Mouse (Mus musculus): ENCODE data around the gene Brsk2. TPM values are rescaled to one million over a fixed set of nuclear protein-coding genes. Genes with fewer than 3 reads are reported as not detected.

Brsk2 gene
- polyA plus RNA-seq, 1 experiment from 2014 or later, result 0.69 TPM

GRCm38 (mm10) chr7:141951821-141952220 lies 2.3 kb downstream of the Brsk2 start:
- Histone ChIP-seq H3K4me1 (ENCODE audit: control insufficient read depth, insufficient read depth, low read length) (peaks cover 7% of the 10 kb centered on the region; the same call in 1 of the 2 replicates), H3K4me2 (replicated peaks; ENCODE audit: low read depth, low read length) (no peak overlapping the region), H3K4me3 (ENCODE audit: low read length) (no peak overlapping the region), H3K9me3 (ENCODE audit: control insufficient read depth, low read length) (no peaks in the 10 kb centered on the region), H3K36me3 (ENCODE audit: control insufficient read depth, insufficient read depth, low read length) (no peaks in the 10 kb centered on the region), H3K27ac (ENCODE audit: low read depth, low read length) (no peak overlapping the region), H3K9ac (ENCODE audit: low read depth, low read length) (no peak overlapping the region), H3K27me3 (ENCODE audit: control insufficient read depth, insufficient read depth, low read length) (peaks cover 50% of the 10 kb centered on the region)
- ATAC-seq (ENCODE audit: low FRiP score, low TSS enrichment), result no peak
- 89% methylated on average over 4 of the region's 4 CpGs for WGBS

GRCm38 (mm10) chr7:141952920-141953319 lies 3.4 kb downstream of the Brsk2 start:
- Histone ChIP-seq H3K9ac (ENCODE audit: low read depth, low read length) (no peak overlapping the region), H3K9me3 (ENCODE audit: control insufficient read depth, low read length) (no peaks in the 10 kb centered on the region), H3K27me3 (ENCODE audit: control insufficient read depth, insufficient read depth, low read length) (peaks cover 45% of the 10 kb centered on the region), H3K4me2 (replicated peaks; ENCODE audit: low read depth, low read length) (no peak overlapping the region), H3K4me1 (ENCODE audit: control insufficient read depth, insufficient read depth, low read length) (peaks cover 7% of the 10 kb centered on the region; the same call in 1 of the 2 replicates), H3K4me3 (ENCODE audit: low read length) (no peak overlapping the region), H3K27ac (ENCODE audit: low read depth, low read length) (no peak overlapping the region), H3K36me3 (ENCODE audit: control insufficient read depth, insufficient read depth, low read length) (no peaks in the 10 kb centered on the region)
- ATAC-seq (ENCODE audit: low FRiP score, low TSS enrichment), result no peak
- WGBS, result 78% methylated on average over 4 of the region's 4 CpGs

DNA sequence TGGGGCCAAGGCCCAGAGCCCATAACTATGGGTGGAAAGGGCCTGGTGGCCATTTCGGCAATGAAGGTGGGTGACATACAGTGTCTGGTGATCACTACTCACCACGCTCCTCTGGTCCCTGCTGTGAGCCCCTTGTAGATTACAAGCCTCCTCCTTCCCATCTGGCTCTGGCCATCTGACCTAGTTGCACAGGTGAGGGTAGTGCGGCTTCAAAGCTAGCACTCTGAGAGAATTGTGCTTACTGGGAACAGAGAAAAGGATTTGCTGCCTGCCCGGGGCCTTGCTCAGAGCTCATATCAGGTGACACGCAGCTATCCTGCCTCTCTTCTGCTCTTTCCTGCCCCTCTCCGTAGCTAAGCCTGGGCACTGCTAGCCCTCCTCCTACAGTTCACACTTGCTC lies 4.1 kb downstream of the Brsk2 start:
- H3K4me1 ChIP-seq (ENCODE audit: control insufficient read depth, insufficient read depth, low read length), result peaks cover 7% of the 10 kb centered on the region; the same call in 1 of the 2 replicates
- no peaks in the 10 kb centered on the region for H3K36me3 ChIP-seq (ENCODE audit: control insufficient read depth, insufficient read depth, low read length)
- 73% methylated on average over 6 of the region's 6 CpGs for WGBS
- no peak overlapping the region for H3K9ac ChIP-seq (ENCODE audit: low read depth, low read length)
- H3K4me3 ChIP-seq (ENCODE audit: low read length), result no peak overlapping the region
- no peak overlapping the region for H3K4me2 ChIP-seq (replicated peaks; ENCODE audit: low read depth, low read length)
- H3K27ac ChIP-seq (ENCODE audit: low read depth, low read length), result no peak overlapping the region
- ATAC-seq (ENCODE audit: low FRiP score, low TSS enrichment), result no peak
- peaks cover 38% of the 10 kb centered on the region for H3K27me3 ChIP-seq (ENCODE audit: control insufficient read depth, insufficient read depth, low read length)
- no peaks in the 10 kb centered on the region for H3K9me3 ChIP-seq (ENCODE audit: control insufficient read depth, low read length)

- no peaks in the 10 kb centered on the region for H3K9me3 ChIP-seq (ENCODE audit: control insufficient read depth, low read length)
- H3K27ac ChIP-seq (ENCODE audit: low read depth, low read length), result no peak overlapping the region
- H3K4me1 ChIP-seq (ENCODE audit: control insufficient read depth, insufficient read depth, low read length), result no peaks in the 10 kb centered on the region
- H3K27me3 ChIP-seq (ENCODE audit: control insufficient read depth, insufficient read depth, low read length), result peaks cover 19% of the 10 kb centered on the region
- WGBS, result 75% methylated on average over 5 of the region's 5 CpGs
- H3K36me3 ChIP-seq (ENCODE audit: control insufficient read depth, insufficient read depth, low read length), result no peaks in the 10 kb centered on the region
- no peak for ATAC-seq (ENCODE audit: low FRiP score, low TSS enrichment)
- no peak overlapping the region for H3K4me3 ChIP-seq (ENCODE audit: low read length)
- H3K9ac ChIP-seq (ENCODE audit: low read depth, low read length), result no peak overlapping the region
- H3K4me2 ChIP-seq (replicated peaks; ENCODE audit: low read depth, low read length), result no peak overlapping the region
Measured at GRCm38 (mm10) chr7:141955565-141956173, 6.1 kb downstream of the Brsk2 start.

DNA sequence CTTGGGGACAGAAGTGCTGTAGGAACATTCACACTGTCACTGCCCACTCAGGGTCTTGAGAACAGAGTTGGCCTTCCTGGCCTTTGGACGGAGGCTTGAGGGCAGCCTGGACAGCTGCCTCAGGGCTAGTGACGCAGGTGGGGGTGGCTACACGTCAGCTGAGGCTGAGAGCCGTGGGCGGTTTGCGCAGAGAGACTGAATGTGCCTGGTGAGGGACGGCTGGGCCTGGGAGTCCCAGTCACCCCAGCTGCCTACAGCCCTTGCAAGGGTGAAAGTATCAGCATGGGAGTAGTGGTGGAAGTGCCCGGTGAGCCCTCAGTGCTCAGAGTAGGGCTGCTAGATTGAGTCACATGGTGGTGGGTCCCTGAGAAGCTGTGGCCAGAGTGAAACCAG lies 6.6 kb downstream of the Brsk2 start:
- Histone ChIP-seq H3K36me3 (ENCODE audit: control insufficient read depth, insufficient read depth, low read length) (no peaks in the 10 kb centered on the region), H3K4me1 (ENCODE audit: control insufficient read depth, insufficient read depth, low read length) (no peaks in the 10 kb centered on the region), H3K9me3 (ENCODE audit: control insufficient read depth, low read length) (no peaks in the 10 kb centered on the region), H3K27me3 (ENCODE audit: control insufficient read depth, insufficient read depth, low read length) (peaks cover 14% of the 10 kb centered on the region), H3K4me2 (replicated peaks; ENCODE audit: low read depth, low read length) (no peak overlapping the region), H3K9ac (ENCODE audit: low read depth, low read length) (no peak overlapping the region), H3K27ac (ENCODE audit: low read depth, low read length) (no peak overlapping the region), H3K4me3 (ENCODE audit: low read length) (no peak overlapping the region)
- ATAC-seq (ENCODE audit: low FRiP score, low TSS enrichment), result no peak
- WGBS, result 74% methylated on average over 8 of the region's 8 CpGs

GRCm38 (mm10) chr7:141957524-141958051 lies 8.0 kb downstream of the Brsk2 start:
- Histone ChIP-seq H3K4me3 (ENCODE audit: low read length) (no peak overlapping the region), H3K27me3 (ENCODE audit: control insufficient read depth, insufficient read depth, low read length) (no peaks in the 10 kb centered on the region; the same call in 1 of the 2 replicates), H3K9ac (ENCODE audit: low read depth, low read length) (no peak overlapping the region), H3K27ac (ENCODE audit: low read depth, low read length) (no peak overlapping the region), H3K4me1 (ENCODE audit: control insufficient read depth, insufficient read depth, low read length) (no peaks in the 10 kb centered on the region), H3K4me2 (replicated peaks; ENCODE audit: low read depth, low read length) (no peak overlapping the region), H3K9me3 (ENCODE audit: control insufficient read depth, low read length) (no peaks in the 10 kb centered on the region), H3K36me3 (ENCODE audit: control insufficient read depth, insufficient read depth, low read length) (no peaks in the 10 kb centered on the region)
- ATAC-seq (ENCODE audit: low FRiP score, low TSS enrichment), result no peak
- WGBS, result 81% methylated on average over 4 of the region's 4 CpGs

DNA sequence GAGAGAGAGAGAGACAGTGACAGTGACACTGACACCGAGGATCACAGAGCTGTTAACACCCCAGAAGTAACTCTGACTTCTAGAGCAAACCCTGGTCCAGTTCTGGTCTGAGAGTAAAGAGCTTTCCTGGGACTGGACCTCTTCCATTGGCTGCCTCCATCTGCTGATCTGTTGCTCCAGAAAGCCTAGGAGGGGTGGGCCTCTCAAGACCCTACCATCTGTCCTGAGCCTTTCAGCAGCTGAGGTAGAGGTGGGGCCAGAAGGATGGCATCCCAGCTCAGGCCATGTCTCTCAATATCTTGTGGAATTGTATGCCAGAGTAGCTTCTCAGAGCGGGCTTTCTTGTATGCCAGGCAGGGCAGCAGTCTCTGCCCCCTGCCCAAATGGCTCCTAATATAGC lies 8.7 kb downstream of the Brsk2 start:
- WGBS, result 74% methylated on average over 2 of the region's 2 CpGs

DNA sequence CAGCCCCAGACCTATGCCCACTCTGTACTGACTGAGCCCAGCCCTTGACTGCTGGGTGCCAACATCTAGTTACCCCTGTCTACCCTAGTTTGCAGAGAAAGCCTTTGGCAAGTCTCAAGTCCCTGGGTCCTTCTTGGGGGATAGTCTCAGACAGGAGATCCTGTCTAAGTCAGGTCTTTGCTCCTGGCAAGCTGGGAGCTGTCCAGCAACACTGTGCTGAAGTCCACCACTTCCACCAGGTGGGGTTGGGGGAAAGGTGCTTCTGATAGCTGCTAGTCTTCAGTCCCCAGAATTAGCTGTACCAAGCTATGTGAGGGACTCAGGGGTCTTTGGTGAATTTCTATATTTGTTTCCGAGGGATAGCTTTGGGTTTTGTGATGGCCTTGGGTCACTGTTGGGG lies 9.6 kb downstream of the Brsk2 start:
- Histone ChIP-seq H3K4me3 (ENCODE audit: low read length) (no peak overlapping the region), H3K9me3 (ENCODE audit: control insufficient read depth, low read length) (no peaks in the 10 kb centered on the region), H3K27me3 (ENCODE audit: control insufficient read depth, insufficient read depth, low read length) (no peaks in the 10 kb centered on the region; the same call in 1 of the 2 replicates), H3K4me1 (ENCODE audit: control insufficient read depth, insufficient read depth, low read length) (no peaks in the 10 kb centered on the region), H3K27ac (ENCODE audit: low read depth, low read length) (no peak overlapping the region), H3K4me2 (replicated peaks; ENCODE audit: low read depth, low read length) (no peak overlapping the region), H3K36me3 (ENCODE audit: control insufficient read depth, insufficient read depth, low read length) (no peaks in the 10 kb centered on the region), H3K9ac (ENCODE audit: low read depth, low read length) (no peak overlapping the region)
- ATAC-seq (ENCODE audit: low FRiP score, low TSS enrichment), result no peak
- 75% methylated on average over 1 of the region's 1 CpGs for WGBS

More for the DNA sequence above, 8.7 kb downstream of the Brsk2 start:
- Histone ChIP-seq H3K4me1 (ENCODE audit: control insufficient read depth, insufficient read depth, low read length) (no peaks in the 10 kb centered on the region), H3K27ac (ENCODE audit: low read depth, low read length) (no peak overlapping the region), H3K4me3 (ENCODE audit: low read length) (no peak overlapping the region), H3K36me3 (ENCODE audit: control insufficient read depth, insufficient read depth, low read length) (no peaks in the 10 kb centered on the region), H3K4me2 (replicated peaks; ENCODE audit: low read depth, low read length) (no peak overlapping the region), H3K9ac (ENCODE audit: low read depth, low read length) (no peak overlapping the region), H3K9me3 (ENCODE audit: control insufficient read depth, low read length) (no peaks in the 10 kb centered on the region), H3K27me3 (ENCODE audit: control insufficient read depth, insufficient read depth, low read length) (no peaks in the 10 kb centered on the region; the same call in 1 of the 2 replicates)
- no peak for ATAC-seq (ENCODE audit: low FRiP score, low TSS enrichment)

- no peak for ATAC-seq (ENCODE audit: low FRiP score, low TSS enrichment)
- WGBS, result 72% methylated on average over 2 of the region's 2 CpGs
- H3K27me3 ChIP-seq (ENCODE audit: control insufficient read depth, insufficient read depth, low read length), result no peaks in the 10 kb centered on the region
Measured at GRCm38 (mm10) chr7:141960926-141961325, 11.4 kb downstream of the Brsk2 start.

More at GRCm38 (mm10) chr7:141960926-141961325, 11.4 kb downstream of the Brsk2 start:
- no peak overlapping the region for H3K27ac ChIP-seq (ENCODE audit: low read depth, low read length)
- H3K9me3 ChIP-seq (ENCODE audit: control insufficient read depth, low read length), result no peaks in the 10 kb centered on the region
- no peak overlapping the region for H3K4me2 ChIP-seq (replicated peaks; ENCODE audit: low read depth, low read length)
- no peaks in the 10 kb centered on the region for H3K4me1 ChIP-seq (ENCODE audit: control insufficient read depth, insufficient read depth, low read length)
- no peak overlapping the region for H3K9ac ChIP-seq (ENCODE audit: low read depth, low read length)
- no peaks in the 10 kb centered on the region for H3K36me3 ChIP-seq (ENCODE audit: control insufficient read depth, insufficient read depth, low read length)
- no peak overlapping the region for H3K4me3 ChIP-seq (ENCODE audit: low read length)
